Mouse (Mus musculus) liver, embryonic 12.5 days (tissue): Measurements from ENCODE around the gene Sorcs2. TPM values are rescaled to one million over a fixed set of nuclear protein-coding genes. Genes with fewer than 3 reads are reported as not detected.
A peak's percentile ranks its signal among the peaks of the same experiment; 100 is the strongest.
"Not testable (repeated sequence)": the region's sequence is repeated elsewhere in the genome, so short reads cannot be mapped to it uniquely, and the experiment has no call there.

ENCODE experiments used
- ATAC-seq: fragments of 200-750 bp; cut with Nextera tagmentation; 2 replicates; pipeline ENCODE4 v1.8.0; 2017; ENCODE audit warnings: moderate number of reproducible peaks, mild to moderate bottlenecking, moderate library complexity
- H3K27ac ChIP-seq: fragments of 300-500 bp; sonication (generic); 2 replicates; pipeline ENCODE4 v1.5.1; 2016; ENCODE audit warnings: mild to moderate bottlenecking
- H3K27me3 ChIP-seq: fragments of 300-500 bp; sonication (generic); replicated peaks from 2 replicates; pipeline ENCODE4 v1.6.1; 2016; ENCODE audit warnings: mild to moderate bottlenecking, moderate library complexity
- H3K36me3 ChIP-seq: fragments of 300-500 bp; sonication (generic); 2 replicates; pipeline ENCODE4 v1.6.1; 2016; ENCODE audit warnings: mild to moderate bottlenecking, moderate library complexity
- H3K4me1 ChIP-seq: fragments of 300-500 bp; sonication (generic); 2 replicates; pipeline ENCODE4 v1.6.1; 2016
- H3K4me2 ChIP-seq: fragments of 300-500 bp; sonication (generic); 2 replicates; pipeline ENCODE4 v1.6.1; 2016; ENCODE audit warnings: mild to moderate bottlenecking, moderate library complexity
- H3K4me3 ChIP-seq: fragments of 300-500 bp; sonication (generic); 2 replicates; pipeline ENCODE4 v1.5.1; 2016; ENCODE audit warnings: mild to moderate bottlenecking, moderate library complexity
- H3K9ac ChIP-seq: fragments of 300-500 bp; sonication (generic); 2 replicates; pipeline ENCODE4 v1.6.1; 2016; ENCODE audit warnings: mild to moderate bottlenecking, moderate library complexity
- H3K9me3 ChIP-seq: fragments of 300-500 bp; sonication (generic); replicated peaks from 2 replicates; pipeline ENCODE4 v1.6.1; 2016; ENCODE audit warnings: mild to moderate bottlenecking, moderate library complexity
- WGBS: fragments of 180-500 bp; shearing (Covaris S2); methylation state at CpG from one replicate; pipeline ENCODE4 v1.1.7; 2016; ENCODE audit not compliant: insufficient replicate concordance; 5-methylcytosine and 5-hydroxymethylcytosine counted together
- polyA plus RNA-seq: library from polyadenylated mRNA; unstranded; fragments of >200 nt; fragmentation: Nextera tagmentation; extraction: Ambion mirVana; gene quantifications from 2 replicates; pipeline ENCODE4 v1.2.1, GENCODE M21; 2016

Gene Sorcs2
- polyA plus RNA-seq, 1 experiment from 2014 or later, result 1.2 TPM

DNA sequence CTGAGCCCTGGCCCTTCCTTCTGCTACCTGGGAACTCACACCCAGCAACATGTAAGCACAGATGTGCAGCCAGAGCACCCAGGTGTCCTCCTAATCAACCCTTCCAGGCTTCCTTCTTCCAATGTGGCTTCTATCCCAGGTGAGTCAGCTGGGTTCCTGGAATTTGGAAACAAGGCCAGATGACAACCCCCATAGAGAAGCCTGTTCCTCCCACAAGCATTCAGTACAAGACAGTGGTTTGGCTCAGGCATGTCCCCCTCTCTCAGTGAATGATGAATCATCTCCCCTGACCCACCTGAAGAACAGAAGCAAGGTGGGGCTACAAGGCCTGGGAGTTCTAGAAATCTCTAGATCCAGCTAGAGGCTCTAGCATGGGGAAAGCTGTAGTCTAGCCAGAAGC lies 24.8 kb upstream of the Sorcs2 start:
- H3K4me2 ChIP-seq, result no peak overlapping the region
- H3K4me1 ChIP-seq, result no peaks in the 10 kb centered on the region
- no peaks in the 10 kb centered on the region for H3K9me3 ChIP-seq
- H3K9ac ChIP-seq, result no peak overlapping the region
- ATAC-seq, result no peak
- no peak overlapping the region for H3K27ac ChIP-seq
- no peak overlapping the region for H3K4me3 ChIP-seq
- peaks cover 2% of the 10 kb centered on the region; the same call in 1 of the 2 replicates for H3K27me3 ChIP-seq
- no peaks in the 10 kb centered on the region for H3K36me3 ChIP-seq

- H3K9ac ChIP-seq, result no peak overlapping the region
Measured at GRCm38 (mm10) chr5:36419861-36420260, 21.9 kb upstream of the Sorcs2 start.

DNA sequence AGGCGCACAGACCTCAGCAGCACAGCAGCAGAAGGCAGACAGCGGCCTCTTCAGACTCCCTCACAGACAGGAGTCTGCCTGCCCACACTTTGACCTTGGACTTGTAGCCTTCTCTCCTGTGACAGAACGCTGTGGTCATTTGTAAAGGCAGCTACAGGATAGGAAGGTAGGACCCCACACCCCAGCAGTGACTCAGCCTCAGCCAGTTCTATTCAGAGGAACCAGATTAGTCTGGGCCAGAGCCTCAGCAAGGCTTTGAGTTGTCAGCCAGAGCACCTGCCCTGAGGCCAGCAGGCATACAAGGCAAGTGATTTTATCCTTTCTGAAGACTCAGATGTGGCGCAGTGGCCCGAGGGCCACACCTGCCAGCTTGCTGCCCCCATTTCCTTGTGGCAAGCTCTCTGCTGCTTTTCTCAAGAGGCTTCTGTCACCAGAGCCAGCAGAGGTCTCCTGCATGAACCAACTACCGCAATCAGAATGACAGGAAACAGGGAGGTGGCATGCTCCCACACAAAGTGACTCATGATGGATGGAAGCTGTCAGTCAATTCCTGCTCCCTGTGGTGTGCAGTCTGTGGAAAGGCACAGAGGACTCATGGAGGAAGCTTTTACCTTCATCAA lies 16.9 kb upstream of the Sorcs2 start:
- no peak overlapping the region for H3K4me3 ChIP-seq
- no peaks in the 10 kb centered on the region for H3K4me1 ChIP-seq
- H3K4me2 ChIP-seq, result no peak overlapping the region
- 52% methylated on average over 6 of the region's 6 CpGs for WGBS
- no peak overlapping the region for H3K9ac ChIP-seq
- H3K9me3 ChIP-seq, result no peaks in the 10 kb centered on the region
- H3K36me3 ChIP-seq, result no peaks in the 10 kb centered on the region
- ATAC-seq, result no peak
- H3K27me3 ChIP-seq, result no peaks in the 10 kb centered on the region
- H3K27ac ChIP-seq, result no peak overlapping the region

More at GRCm38 (mm10) chr5:36419861-36420260, 21.9 kb upstream of the Sorcs2 start:
- WGBS, result 54% methylated on average over 3 of the region's 3 CpGs
- no peaks in the 10 kb centered on the region for H3K4me1 ChIP-seq
- ATAC-seq, result no peak
- no peak overlapping the region for H3K4me2 ChIP-seq
- no peak overlapping the region for H3K4me3 ChIP-seq
- no peaks in the 10 kb centered on the region for H3K36me3 ChIP-seq
- H3K9me3 ChIP-seq, result no peaks in the 10 kb centered on the region
- H3K27me3 ChIP-seq, result no peaks in the 10 kb centered on the region
- no peak overlapping the region for H3K27ac ChIP-seq

GRCm38 (mm10) chr5:36398463-36399364 lies 775 bp upstream of the Sorcs2 start:
- H3K27ac ChIP-seq, result no peak overlapping the region
- H3K4me3 ChIP-seq, result no peak overlapping the region
- no peaks in the 10 kb centered on the region for H3K36me3 ChIP-seq
- WGBS, result 10% methylated on average over 18 of the region's 18 CpGs
- peaks cover 8% of the 10 kb centered on the region; the same call in 1 of the 2 replicates for H3K4me1 ChIP-seq
- H3K9me3 ChIP-seq, result no peaks in the 10 kb centered on the region
- no peak overlapping the region for H3K9ac ChIP-seq
- H3K4me2 ChIP-seq, result peak overlapping the region; percentile 14; the same call in 1 of the 2 replicates
- peaks cover 76% of the 10 kb centered on the region for H3K27me3 ChIP-seq
- ATAC-seq, result no peak

DNA sequence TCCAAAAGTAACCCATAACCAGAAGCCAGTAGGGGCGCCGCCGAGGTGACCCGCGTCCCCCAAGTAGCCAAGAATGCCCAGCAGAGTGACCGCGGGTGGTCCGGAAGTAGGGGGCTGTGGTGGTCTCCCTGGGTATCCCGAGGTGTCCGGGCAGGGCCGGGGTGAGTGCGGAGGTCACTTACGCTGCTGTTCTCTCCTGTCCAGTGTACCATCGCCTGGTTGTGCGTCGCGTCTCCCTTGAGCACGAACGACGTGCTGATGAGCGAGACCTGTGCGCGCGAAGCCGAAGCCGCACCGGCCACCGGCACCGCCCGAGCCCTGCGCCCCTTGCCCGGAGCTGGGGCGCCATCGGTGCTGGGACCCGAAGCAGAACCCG lies 567 bp downstream of the Sorcs2 start:
- peaks cover 72% of the 10 kb centered on the region for H3K27me3 ChIP-seq
- no peak for ATAC-seq
- peak overlapping the region; percentile 53 for H3K4me3 ChIP-seq
- H3K27ac ChIP-seq, result no peak overlapping the region
- peak overlapping the region; percentile 72 for H3K4me2 ChIP-seq
- no peaks in the 10 kb centered on the region for H3K9me3 ChIP-seq
- WGBS, result 2% methylated on average over 36 of the region's 36 CpGs
- H3K9ac ChIP-seq, result peak overlapping the region; percentile 41; the same call in 1 of the 2 replicates
- H3K36me3 ChIP-seq, result no peaks in the 10 kb centered on the region
- peaks cover 8% of the 10 kb centered on the region; the same call in 1 of the 2 replicates for H3K4me1 ChIP-seq

DNA sequence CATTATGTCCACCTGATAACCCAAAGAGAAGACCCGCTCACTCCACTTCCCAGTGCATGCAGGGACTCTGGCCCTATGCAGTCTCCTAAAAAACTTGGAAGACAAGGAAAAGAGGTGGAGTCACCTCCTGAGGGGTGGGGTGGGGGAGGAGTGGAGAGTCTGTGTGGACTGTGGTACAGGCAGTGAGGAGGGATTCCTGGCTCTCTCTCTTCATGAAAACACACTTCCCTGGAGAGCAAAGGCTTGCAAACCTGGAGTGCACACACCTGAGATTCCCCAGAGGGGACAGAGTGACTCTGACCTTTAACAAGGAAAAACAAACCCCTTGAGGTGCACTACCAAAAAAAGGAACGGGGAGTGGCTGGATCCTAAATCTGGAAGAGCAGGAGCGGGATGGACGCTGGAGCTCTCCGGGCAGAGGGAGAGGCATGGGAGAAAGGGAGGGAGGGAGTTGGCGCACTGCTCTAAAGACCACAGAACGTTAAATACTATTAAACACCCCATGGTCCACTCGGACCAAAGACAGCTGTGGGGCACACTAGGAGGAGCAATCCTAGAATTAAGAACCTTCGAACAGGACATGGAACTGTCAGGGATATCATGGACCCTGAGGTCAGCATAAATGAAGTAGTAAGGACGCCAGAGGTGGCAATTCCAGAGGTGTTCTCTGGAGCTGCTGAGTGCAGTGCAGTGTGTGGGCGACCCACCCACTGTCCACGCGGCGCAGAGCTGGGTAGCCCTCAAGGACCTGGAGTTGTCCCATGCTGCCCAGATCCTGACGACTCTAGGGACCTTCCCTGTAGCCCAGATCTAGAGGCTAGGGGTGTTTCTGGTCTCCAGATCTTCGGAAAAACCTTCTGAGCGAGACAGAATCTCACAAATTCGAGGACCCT lies 1.2 kb downstream of the Sorcs2 start:
- Histone ChIP-seq H3K4me3 (peak overlapping the region; percentile 53; the same call in 1 of the 2 replicates), H3K27me3 (peaks cover 73% of the 10 kb centered on the region), H3K9ac (no peak overlapping the region), H3K4me2 (peak overlapping the region; percentile 72), H3K36me3 (no peaks in the 10 kb centered on the region), H3K4me1 (peaks cover 8% of the 10 kb centered on the region; the same call in 1 of the 2 replicates), H3K9me3 (no peaks in the 10 kb centered on the region), H3K27ac (no peak overlapping the region)
- 11% methylated on average over 18 of the region's 18 CpGs for WGBS
- ATAC-seq, result no peak

DNA sequence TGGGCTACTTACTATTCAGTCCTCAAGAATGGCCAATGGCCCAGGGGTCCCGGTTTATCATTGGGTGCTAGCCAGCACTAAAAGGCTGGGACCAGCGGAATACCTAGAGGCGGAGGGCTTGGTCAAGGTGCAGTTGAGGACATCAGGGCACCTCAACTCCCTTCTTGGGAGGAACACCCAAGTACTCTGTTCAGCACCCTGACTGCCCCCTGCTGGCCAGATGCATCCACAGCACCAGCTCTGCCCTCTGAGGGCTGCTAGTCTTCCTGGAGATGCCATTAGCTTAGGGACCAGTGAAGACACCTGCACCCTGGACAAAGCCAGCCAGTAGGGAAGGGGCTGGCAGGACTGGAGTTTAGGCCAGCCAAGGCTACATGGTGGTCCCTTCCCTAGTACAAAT lies 1.9 kb downstream of the Sorcs2 start:
- no peak overlapping the region for H3K4me3 ChIP-seq
- no peak overlapping the region for H3K4me2 ChIP-seq

GRCm38 (mm10) chr5:36394840-36395515 lies 3.0 kb downstream of the Sorcs2 start:
- Histone ChIP-seq H3K4me3 (no peak overlapping the region), H3K9me3 (no peaks in the 10 kb centered on the region), H3K36me3 (no peaks in the 10 kb centered on the region), H3K27ac (no peak overlapping the region), H3K4me1 (peaks cover 14% of the 10 kb centered on the region), H3K27me3 (peaks cover 58% of the 10 kb centered on the region), H3K9ac (no peak overlapping the region), H3K4me2 (no peak overlapping the region)
- ATAC-seq, result no peak
- 42% methylated on average over 11 of the region's 11 CpGs for WGBS

More for the DNA sequence above, 1.9 kb downstream of the Sorcs2 start:
- Histone ChIP-seq H3K9ac (no peak overlapping the region), H3K36me3 (no peaks in the 10 kb centered on the region), H3K27me3 (peaks cover 68% of the 10 kb centered on the region), H3K9me3 (no peaks in the 10 kb centered on the region), H3K4me1 (peaks cover 8% of the 10 kb centered on the region; the same call in 1 of the 2 replicates), H3K27ac (no peak overlapping the region)
- 47% methylated on average over 3 of the region's 3 CpGs for WGBS
- ATAC-seq, result no peak

GRCm38 (mm10) chr5:36391751-36392150 lies 6.2 kb downstream of the Sorcs2 start:
- H3K4me1 ChIP-seq, result peaks cover 9% of the 10 kb centered on the region
- no peaks in the 10 kb centered on the region for H3K36me3 ChIP-seq
- WGBS, result 67% methylated on average over 4 of the region's 4 CpGs
- ATAC-seq, result no peak
- H3K27ac ChIP-seq, result no peak overlapping the region
- no peaks in the 10 kb centered on the region for H3K9me3 ChIP-seq
- no peak overlapping the region for H3K4me2 ChIP-seq
- peaks cover 27% of the 10 kb centered on the region for H3K27me3 ChIP-seq
- no peak overlapping the region for H3K4me3 ChIP-seq
- H3K9ac ChIP-seq, result no peak overlapping the region

- H3K9me3 ChIP-seq, H3K4me3 ChIP-seq, H3K4me1 ChIP-seq, H3K27ac ChIP-seq, H3K36me3 ChIP-seq, H3K4me2 ChIP-seq, ATAC-seq, H3K9ac ChIP-seq: not testable (repeated sequence)
- H3K27me3 ChIP-seq, result peaks cover 15% of the 10 kb centered on the region
Measured at GRCm38 (mm10) chr5:36390591-36390927, 7.4 kb downstream of the Sorcs2 start.

- no peaks in the 10 kb centered on the region for H3K36me3 ChIP-seq
- no peak overlapping the region for H3K9ac ChIP-seq
- no peak overlapping the region for H3K27ac ChIP-seq
- H3K4me1 ChIP-seq, result peaks cover 11% of the 10 kb centered on the region
- no peaks in the 10 kb centered on the region for H3K9me3 ChIP-seq
- H3K27me3 ChIP-seq, result peaks cover 9% of the 10 kb centered on the region
- H3K4me2 ChIP-seq, result no peak overlapping the region
- H3K4me3 ChIP-seq, result no peak overlapping the region
- 56% methylated on average over 9 of the region's 9 CpGs for WGBS
- no peak for ATAC-seq
Measured at GRCm38 (mm10) chr5:36389731-36390590, 8.0 kb downstream of the Sorcs2 start.
